In genomic region chr1:55725428-55725827, GRCm38 (mm10) we compare ENCODE assay signal across 22 mouse cellular contexts.
"Had no signal": no experiment of that assay in that cellular context is flagged by ENCODE, and none has a peak within 500 bp of the region (broad histone marks: within the 10 kb centered on the region; RNA-seq: fewer than 3 reads in every experiment).

No protein-coding gene starts in this region.

- H3K9me3 ChIP-seq: limb, embryonic 15.5 days; lung, embryonic 15.5 days had no signal

- H3K4me1 ChIP-seq: limb, embryonic 15.5 days; lung, embryonic 15.5 days had no signal

- H3K4me3 ChIP-seq: layer of hippocampus, adult 2 months; limb, embryonic 15.5 days; lung, embryonic 15.5 days; myocyte had no signal

- H3K36me3 ChIP-seq: limb, embryonic 15.5 days; lung, embryonic 15.5 days had no signal

- H3K4me2 ChIP-seq: limb, embryonic 15.5 days; liver, embryonic 11.5 days; lung, embryonic 15.5 days; midbrain, embryonic 11.5 days had no signal

- ATAC-seq: liver, postnatal 0 days; midbrain, embryonic 16.5 days had no signal

- H3K27ac ChIP-seq: kidney, postnatal 0 days; layer of hippocampus, adult 2 months; limb, embryonic 15.5 days; liver, embryonic 14.5 days; lung, embryonic 15.5 days; stomach, postnatal 0 days had no signal

- H3K9ac ChIP-seq: limb, embryonic 15.5 days; liver, embryonic 14.5 days; liver, postnatal 0 days; lung, embryonic 15.5 days had no signal

- H3K27me3 ChIP-seq: limb, embryonic 15.5 days; lung, embryonic 15.5 days had no signal

- DNase-seq: kidney, adult 2 months; kidney, postnatal 25 days; layer of hippocampus, adult 9-11 months; liver, postnatal 0 days; lung, postnatal 10 days; lung, postnatal 36 days; right cerebral cortex, adult 18-20 months; right cerebral cortex, postnatal 14 days; right cerebral cortex, postnatal 4 days; thymus, adult 2 months; thymus, postnatal 14 days; thymus, postnatal 4 days had no signal
